Mouse (Mus musculus) megakaryocyte, embryonic 14.5 days (primary cell): ENCODE measurements around the gene Fam81b. TPM values are rescaled to one million over a fixed set of nuclear protein-coding genes. Genes with fewer than 3 reads are reported as not detected.

Experiments
- H3K27me3 ChIP-seq: replicated peaks from 2 replicates; pipeline ENCODE3; 2012; ENCODE audit warnings: inconsistent platforms
- H3K36me3 ChIP-seq: replicated peaks from 2 replicates; pipeline ENCODE3; 2012; ENCODE audit warnings: low read length, inconsistent platforms, mixed read lengths
- H3K4me1 ChIP-seq: 2 replicates; pipeline ENCODE4 v1.6.1; 2012; ENCODE audit warnings: inconsistent platforms
- H3K4me3 ChIP-seq: replicated peaks from 2 replicates; pipeline ENCODE3; 2012; ENCODE audit warnings: moderate library complexity, mild to moderate bottlenecking, inconsistent platforms
- H3K9me3 ChIP-seq: 2 replicates; pipeline ENCODE4 v1.6.1; 2012; ENCODE audit warnings: inconsistent platforms
- FLI1 ChIP-seq: IDR thresholded peaks from 2 replicates; pipeline ENCODE4 v1.6.1; 2012; ENCODE audit warnings: low read length, inconsistent platforms, mixed read lengths
- GATA1 ChIP-seq: IDR thresholded peaks from 3 replicates; pipeline ENCODE4 v1.6.1; 2012; ENCODE audit warnings: mixed read lengths, low read length, inconsistent platforms, borderline replicate concordance
- polyA plus RNA-seq: library from polyadenylated mRNA; stranded (reverse); fragments of >175 nt; gene quantifications from 2 replicates; pipeline ENCODE4 v1.2.3, GENCODE M21; 2012; ENCODE audit warnings: low replicate concordance; ENCODE audit not compliant: insufficient read depth

The Fam81b gene
- polyA plus RNA-seq, 1 experiment, result not detected

- no peaks in the 10 kb centered on the region for H3K9me3 ChIP-seq
- no peak for TF ChIP-seq GATA1
- TF ChIP-seq FLI1, result no peak
- H3K4me3 ChIP-seq, result no peak overlapping the region
- no peaks in the 10 kb centered on the region for H3K27me3 ChIP-seq
- peaks cover 9% of the 10 kb centered on the region for H3K36me3 ChIP-seq
- H3K4me1 ChIP-seq, result peaks cover 9% of the 10 kb centered on the region
Measured at GRCm38 (mm10) chr13:76197297-76197848, 107.5 kb downstream of the Fam81b start.

GRCm38 (mm10) chr13:76195431-76196138 is 109.3 kb downstream of the Fam81b start:
- Histone ChIP-seq H3K4me1 (peaks cover 9% of the 10 kb centered on the region), H3K4me3 (no peak overlapping the region), H3K9me3 (no peaks in the 10 kb centered on the region), H3K36me3 (peaks cover 27% of the 10 kb centered on the region), H3K27me3 (no peaks in the 10 kb centered on the region)
- TF ChIP-seq GATA1, result no peak
- no peak for TF ChIP-seq FLI1

GRCm38 (mm10) chr13:76194937-76195336 is 109.9 kb downstream of the Fam81b start:
- Histone ChIP-seq H3K9me3 (no peaks in the 10 kb centered on the region), H3K4me3 (no peak overlapping the region), H3K4me1 (peaks cover 9% of the 10 kb centered on the region), H3K27me3 (no peaks in the 10 kb centered on the region), H3K36me3 (peaks cover 33% of the 10 kb centered on the region)
- TF ChIP-seq FLI1, result no peak
- TF ChIP-seq GATA1, result no peak

- Histone ChIP-seq H3K4me1 (no peaks in the 10 kb centered on the region), H3K9me3 (no peaks in the 10 kb centered on the region), H3K4me3 (no peak overlapping the region), H3K27me3 (no peaks in the 10 kb centered on the region), H3K36me3 (peaks cover 54% of the 10 kb centered on the region)
- no peak for TF ChIP-seq FLI1
- no peak for TF ChIP-seq GATA1
Measured at GRCm38 (mm10) chr13:76190273-76190672, 114.6 kb downstream of the Fam81b start.

- H3K4me1 ChIP-seq, result no peaks in the 10 kb centered on the region
- peaks cover 58% of the 10 kb centered on the region for H3K36me3 ChIP-seq
- TF ChIP-seq GATA1, result no peak
- no peak for TF ChIP-seq FLI1
- no peaks in the 10 kb centered on the region for H3K27me3 ChIP-seq
- no peak overlapping the region for H3K4me3 ChIP-seq
- H3K9me3 ChIP-seq, result no peaks in the 10 kb centered on the region
Measured at GRCm38 (mm10) chr13:76189190-76189589, 115.7 kb downstream of the Fam81b start.

- H3K4me3 ChIP-seq, result no peak overlapping the region
- H3K36me3 ChIP-seq, result peaks cover 64% of the 10 kb centered on the region
- TF ChIP-seq FLI1 (no peak), GATA1 (no peak)
- H3K27me3 ChIP-seq, result no peaks in the 10 kb centered on the region
- no peaks in the 10 kb centered on the region for H3K4me1 ChIP-seq
- no peaks in the 10 kb centered on the region for H3K9me3 ChIP-seq
Measured at GRCm38 (mm10) chr13:76187651-76188050, 117.2 kb downstream of the Fam81b start.

GRCm38 (mm10) chr13:76178700-76179099 is 126.2 kb downstream of the Fam81b start:
- peaks cover 69% of the 10 kb centered on the region for H3K36me3 ChIP-seq
- TF ChIP-seq GATA1, result no peak
- TF ChIP-seq FLI1, result no peak

GRCm38 (mm10) chr13:76174297-76174696 is 130.6 kb downstream of the Fam81b start:
- no peak for TF ChIP-seq GATA1
- no peak for TF ChIP-seq FLI1
- Histone ChIP-seq H3K27me3 (no peaks in the 10 kb centered on the region), H3K36me3 (peaks cover 52% of the 10 kb centered on the region), H3K9me3 (peaks cover 12% of the 10 kb centered on the region; the same call in 1 of the 2 replicates), H3K4me1 (no peaks in the 10 kb centered on the region), H3K4me3 (no peak overlapping the region)

More at GRCm38 (mm10) chr13:76178700-76179099, 126.2 kb downstream of the Fam81b start:
- Histone ChIP-seq H3K27me3 (no peaks in the 10 kb centered on the region), H3K4me1 (peaks cover 15% of the 10 kb centered on the region), H3K4me3 (no peak overlapping the region), H3K9me3 (peaks cover 12% of the 10 kb centered on the region; the same call in 1 of the 2 replicates)

GRCm38 (mm10) chr13:76160587-76160986 is 144.3 kb downstream of the Fam81b start:
- Histone ChIP-seq H3K36me3 (peaks cover 60% of the 10 kb centered on the region), H3K9me3 (no peaks in the 10 kb centered on the region), H3K27me3 (no peaks in the 10 kb centered on the region), H3K4me3 (no peak overlapping the region), H3K4me1 (no peaks in the 10 kb centered on the region)
- no peak for TF ChIP-seq FLI1
- no peak for TF ChIP-seq GATA1

GRCm38 (mm10) chr13:76157508-76157907 is 147.4 kb downstream of the Fam81b start:
- TF ChIP-seq FLI1 (no peak), GATA1 (no peak)
- Histone ChIP-seq H3K36me3 (peaks cover 70% of the 10 kb centered on the region), H3K9me3 (no peaks in the 10 kb centered on the region), H3K27me3 (no peaks in the 10 kb centered on the region), H3K4me3 (no peak overlapping the region), H3K4me1 (no peaks in the 10 kb centered on the region)
